9 mouse cellular contexts compared by ENCODE assay signal in genomic region chr11:52421053-52421778, GRCm38 (mm10). TPM values are rescaled to one million over a fixed set of nuclear protein-coding genes. Genes with fewer than 3 reads are reported as not detected.
A peak's percentile ranks its signal among the peaks of the same experiment; 100 is the strongest.
DNase-seq lines count a peak whose midpoint lies in the region; ATAC-seq lines count a peak whose summit lies in the region.
"Had no signal": no experiment of that assay in that cellular context is flagged by ENCODE, and none has a peak within 500 bp of the region (broad histone marks: within the 10 kb centered on the region; RNA-seq: fewer than 3 reads in every experiment).

No protein-coding gene starts in this region.

- H3K27me3 ChIP-seq in kidney, embryonic 16.5 days (ENCODE audit: insufficient read depth, low read length): no peaks in the 10 kb centered on the region
- H3K27me3 ChIP-seq in liver, embryonic 11.5 days (replicated peaks; ENCODE audit: control insufficient read depth, insufficient read depth, low read length): no peaks in the 10 kb centered on the region

- ATAC-seq in kidney, embryonic 16.5 days (ENCODE audit: low FRiP score, low TSS enrichment): peak; percentile 87
- no peak for ATAC-seq in liver, embryonic 11.5 days (replicated peaks; ENCODE audit: low FRiP score)
- no peak for ATAC-seq in activated CD4-positive, CD25-positive, alpha-beta regulatory T cell, adult 4 months

- H3K9me3 ChIP-seq in kidney, embryonic 16.5 days (ENCODE audit: low read length): no peaks in the 10 kb centered on the region
- no peaks in the 10 kb centered on the region for H3K9me3 ChIP-seq in liver, embryonic 11.5 days (ENCODE audit: control insufficient read depth, low read length)
- H3K9me3 ChIP-seq: neural tube, embryonic 13.5 days had no signal

- no peak overlapping the region for H3K27ac ChIP-seq in kidney, embryonic 16.5 days (ENCODE audit: low read length)
- no peak overlapping the region for H3K27ac ChIP-seq in liver, embryonic 11.5 days (ENCODE audit: low read depth, low read length)
- H3K27ac ChIP-seq: neural tube, embryonic 13.5 days had no signal

- no peak overlapping the region; the same call in 1 of the 2 replicates for H3K9ac ChIP-seq in kidney, embryonic 16.5 days (replicated peaks; ENCODE audit: low read length)
- no peak overlapping the region for H3K9ac ChIP-seq in liver, embryonic 11.5 days (ENCODE audit: low read depth, low read length)
- H3K9ac ChIP-seq: neural tube, embryonic 13.5 days had no signal

- no peak overlapping the region for H3K4me3 ChIP-seq in kidney, embryonic 16.5 days (ENCODE audit: low read length)
- H3K4me3 ChIP-seq in liver, embryonic 11.5 days (ENCODE audit: low read depth, low read length): no peak overlapping the region
- H3K4me3 ChIP-seq: neural tube, embryonic 13.5 days had no signal

- 11% methylated on average over 12 of the region's 12 CpGs for WGBS in kidney, embryonic 16.5 days
- 38% methylated on average over 12 of the region's 12 CpGs for WGBS in liver, embryonic 11.5 days

- peaks cover 26% of the 10 kb centered on the region for H3K4me1 ChIP-seq in kidney, embryonic 16.5 days (ENCODE audit: insufficient read depth, low read length)
- no peaks in the 10 kb centered on the region for H3K4me1 ChIP-seq in liver, embryonic 11.5 days (replicated peaks; ENCODE audit: control insufficient read depth, insufficient read depth, low read length)

- H3K36me3 ChIP-seq in kidney, embryonic 16.5 days (ENCODE audit: insufficient read depth, low read length): no peaks in the 10 kb centered on the region
- no peaks in the 10 kb centered on the region for H3K36me3 ChIP-seq in liver, embryonic 11.5 days (ENCODE audit: control insufficient read depth, insufficient read depth, low read length)
- H3K36me3 ChIP-seq: neural tube, embryonic 13.5 days had no signal

- no peak overlapping the region for H3K4me2 ChIP-seq in kidney, embryonic 16.5 days (replicated peaks; ENCODE audit: low read depth, low read length)
- H3K4me2 ChIP-seq in liver, embryonic 11.5 days: no peak overlapping the region
- H3K4me2 ChIP-seq: neural tube, embryonic 13.5 days had no signal

- DNase-seq in 3T3-L1 (ENCODE audit: low read depth, low spot score): peak; percentile 87
- DNase-seq in CD8-positive naive resting alpha-beta T cell, adult 2 months (ENCODE audit: low read depth in 2 of 2, low spot score in 2 of 2): peak; percentile 38 to 59
- DNase-seq in c-Kit-positive CD71-positive TER-119-positive erythroid progenitor cells, embryonic 14.5 days (ENCODE audit: low spot score): peak; percentile 55
- DNase-seq in frontal cortex, postnatal 25 days (ENCODE audit: low spot score in 2 of 2): peak; percentile 64 to 72
- DNase-seq in liver, embryonic 11.5 days (ENCODE audit: low spot score): peak; percentile 54
- DNase-seq in ovary, postnatal 14 days (ENCODE audit: low spot score): peak; percentile 69

RNA-seq across cellular contexts. Expression of gene 9530068E07Rik, which starts 25.0 kb away (rescaled TPM):
- polyA plus RNA-seq in kidney, embryonic 16.5 days (2015; fragmentation: Nextera tagmentation; extraction: Ambion mirVana): 251 and 263 TPM in 2 replicates
- polyA plus RNA-seq in liver, embryonic 11.5 days (2014; fragmentation: Nextera tagmentation; extraction: Ambion mirVana): 124 and 141 TPM in 2 replicates
- 10 to 100 TPM; 38.9 to 49.8 TPM for polyA plus RNA-seq in activated CD4-positive, CD25-positive, alpha-beta regulatory T cell, adult 4 months (2017; shearing (Covaris generic))
